Mouse (Mus musculus): ENCODE measurements at regions not wholly inside any gene's neighbourhood (a gene's known extent, or its start where the extent isn't known, plus 50 kb on each side); places are given as distances from the start of the nearest gene placed in this dataset.

DNA sequence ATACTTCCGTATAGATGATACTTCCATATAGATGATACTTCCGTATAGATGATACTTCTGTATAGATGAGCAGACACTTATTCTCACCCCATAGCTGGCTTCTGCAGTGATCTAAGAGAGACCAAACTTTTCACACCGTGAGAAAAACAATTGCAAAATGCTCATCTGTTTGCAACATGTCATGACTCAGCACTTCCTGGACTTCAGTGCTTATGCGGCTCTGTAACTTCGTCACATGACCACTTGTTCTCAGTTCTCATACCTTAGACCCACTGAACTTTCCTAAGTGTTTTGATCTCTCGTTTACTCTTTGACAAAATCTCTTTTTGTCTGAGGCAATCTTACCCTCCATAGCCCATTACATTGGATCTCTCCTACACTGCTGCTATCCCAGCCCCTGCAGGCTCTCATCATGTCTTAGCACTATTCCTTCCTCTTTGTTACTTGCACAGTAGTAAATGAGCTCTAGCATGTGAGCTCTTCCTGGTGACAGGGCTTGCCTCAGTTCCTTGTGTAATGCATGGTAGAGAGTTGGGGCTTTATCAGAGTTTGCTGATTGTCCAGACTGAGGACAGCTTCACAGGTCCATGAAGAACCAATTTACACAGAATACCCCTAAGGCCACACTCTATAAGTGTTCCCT, 245.7 kb upstream of the Thrb start:
- Histone ChIP-seq H3K4me3 (no peak overlapping the region), H3K9ac (ENCODE audit: low read depth, low read length) (no peak overlapping the region), H3K79me2 (replicated peaks; ENCODE audit: control insufficient read depth, insufficient read depth, low read length) (no peaks in the 10 kb centered on the region), H3K4me1 (ENCODE audit: control insufficient read depth, insufficient read depth, low read length) (no peaks in the 10 kb centered on the region; the same call in 1 of the 2 replicates), H3K27me3 (ENCODE audit: control insufficient read depth, insufficient read depth, low read length) (no peaks in the 10 kb centered on the region), H3K27ac (no peak overlapping the region), H3K36me3 (ENCODE audit: control insufficient read depth, insufficient read depth, low read length) (no peaks in the 10 kb centered on the region)
- TF ChIP-seq EP300 (IDR thresholded peaks at IDR 0.05; ENCODE audit: insufficient read depth, low read depth, low read length) (no peak), POLR2A (IDR thresholded peaks at IDR 0.05; ENCODE audit: insufficient read depth, low read depth, low read length) (no peak), CTCF (IDR thresholded peaks at IDR 0.05) (no peak)
- 69% methylated on average over 6 of the region's 6 CpGs for WGBS
- no peak for DNase-seq
- intact Hi-C loops (cut with DNase I) = no loop called here

DNA sequence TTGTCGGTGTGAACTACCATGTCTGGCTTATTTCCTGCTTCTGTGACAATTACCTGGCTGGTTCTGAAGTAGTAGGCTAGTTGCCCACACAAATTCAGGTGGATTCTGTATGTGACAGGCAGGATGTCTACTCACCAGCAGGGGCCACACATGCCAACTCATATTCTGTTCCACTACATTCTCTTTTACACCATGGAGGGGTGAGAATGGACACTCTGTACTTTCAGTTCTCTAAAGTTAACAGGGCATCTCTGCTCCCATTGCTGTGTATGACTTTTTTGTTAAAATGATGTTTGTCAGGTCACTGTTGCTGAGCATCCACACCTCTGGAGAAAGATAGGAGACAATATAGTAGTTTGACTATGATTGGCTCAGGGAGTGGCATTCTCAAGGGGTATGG, 232.3 kb upstream of the Thrb start:
- 68% methylated on average over 1 of the region's 1 CpGs for WGBS

DNA sequence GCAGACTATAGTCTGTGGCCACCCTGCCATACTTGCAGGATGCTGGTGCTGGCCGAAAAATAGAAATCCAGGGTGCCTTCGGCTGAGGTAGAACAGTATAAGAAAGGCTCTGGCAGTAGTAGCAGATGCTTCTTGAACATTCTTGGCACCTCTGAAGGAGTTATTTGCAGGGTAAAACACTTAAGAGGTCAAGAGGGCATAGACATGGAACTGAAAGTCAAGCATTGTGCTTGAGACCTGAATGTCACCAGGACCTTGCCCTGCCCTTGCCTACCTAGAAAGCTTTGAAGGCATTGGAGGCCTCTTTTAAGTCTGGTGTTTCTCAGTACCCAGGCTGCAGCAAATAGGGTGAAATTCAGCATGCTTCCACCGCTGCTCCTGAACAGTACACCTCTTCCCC, 230.9 kb upstream of the Thrb start:
- no peaks in the 10 kb centered on the region for H3K79me2 ChIP-seq (replicated peaks; ENCODE audit: control insufficient read depth, insufficient read depth, low read length)
- H3K27me3 ChIP-seq (ENCODE audit: control insufficient read depth, insufficient read depth, low read length) = no peaks in the 10 kb centered on the region
- no peaks in the 10 kb centered on the region for H3K36me3 ChIP-seq (ENCODE audit: control insufficient read depth, insufficient read depth, low read length)
- no peak overlapping the region for H3K4me3 ChIP-seq
- no peak for DNase-seq
- WGBS = 72% methylated on average over 3 of the region's 3 CpGs
- no peak overlapping the region for H3K9ac ChIP-seq (ENCODE audit: low read depth, low read length)
- peaks cover 7% of the 10 kb centered on the region for H3K4me1 ChIP-seq (ENCODE audit: control insufficient read depth, insufficient read depth, low read length)
- H3K27ac ChIP-seq = no peak overlapping the region
- no peak for TF ChIP-seq EP300 (IDR thresholded peaks at IDR 0.05; ENCODE audit: insufficient read depth, low read depth, low read length)
- TF ChIP-seq POLR2A (IDR thresholded peaks at IDR 0.05; ENCODE audit: insufficient read depth, low read depth, low read length) = no peak
- no peak for TF ChIP-seq CTCF (IDR thresholded peaks at IDR 0.05)
- intact Hi-C loops (cut with DNase I) = no loop called here

More for the DNA sequence above, 232.3 kb upstream of the Thrb start:
- Histone ChIP-seq H3K4me1 (ENCODE audit: control insufficient read depth, insufficient read depth, low read length) (peaks cover 7% of the 10 kb centered on the region), H3K79me2 (replicated peaks; ENCODE audit: control insufficient read depth, insufficient read depth, low read length) (no peaks in the 10 kb centered on the region), H3K27me3 (ENCODE audit: control insufficient read depth, insufficient read depth, low read length) (no peaks in the 10 kb centered on the region), H3K9ac (ENCODE audit: low read depth, low read length) (no peak overlapping the region), H3K36me3 (ENCODE audit: control insufficient read depth, insufficient read depth, low read length) (no peaks in the 10 kb centered on the region), H3K4me3 (no peak overlapping the region), H3K27ac (no peak overlapping the region)
- intact Hi-C loops (cut with DNase I) = no loop called here
- TF ChIP-seq CTCF (IDR thresholded peaks at IDR 0.05) (no peak), EP300 (IDR thresholded peaks at IDR 0.05; ENCODE audit: insufficient read depth, low read depth, low read length) (no peak), POLR2A (IDR thresholded peaks at IDR 0.05; ENCODE audit: insufficient read depth, low read depth, low read length) (no peak)
- DNase-seq = no peak

DNA sequence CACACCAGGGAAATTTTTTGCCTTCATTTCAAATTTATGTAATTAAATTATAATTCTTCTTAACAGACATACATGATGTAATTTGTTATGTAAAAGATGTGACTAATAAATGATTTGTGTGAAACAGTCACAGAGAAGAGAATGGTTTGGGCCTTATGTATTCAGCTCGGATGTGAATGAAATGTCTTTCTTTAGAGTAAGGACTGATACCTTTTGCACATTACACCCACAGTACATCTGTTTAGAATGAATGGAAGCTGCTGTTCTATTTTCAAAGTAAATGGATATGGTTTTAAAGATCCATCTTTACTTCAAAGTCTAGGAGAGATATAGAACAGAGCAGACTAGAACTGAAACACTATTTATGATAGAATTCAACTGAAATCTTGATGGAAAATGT, 226.7 kb upstream of the Thrb start:
- intact Hi-C loops (cut with DNase I) = no loop called here
- Histone ChIP-seq H3K27me3 (ENCODE audit: control insufficient read depth, insufficient read depth, low read length) (no peaks in the 10 kb centered on the region), H3K9ac (ENCODE audit: low read depth, low read length) (no peak overlapping the region), H3K27ac (no peak overlapping the region), H3K36me3 (ENCODE audit: control insufficient read depth, insufficient read depth, low read length) (no peaks in the 10 kb centered on the region), H3K4me3 (no peak overlapping the region), H3K79me2 (replicated peaks; ENCODE audit: control insufficient read depth, insufficient read depth, low read length) (no peaks in the 10 kb centered on the region), H3K4me1 (ENCODE audit: control insufficient read depth, insufficient read depth, low read length) (no peaks in the 10 kb centered on the region)
- DNase-seq = no peak
- WGBS = 75% methylated on average over 1 of the region's 1 CpGs
- TF ChIP-seq EP300 (IDR thresholded peaks at IDR 0.05; ENCODE audit: insufficient read depth, low read depth, low read length) = no peak
- no peak for TF ChIP-seq CTCF (IDR thresholded peaks at IDR 0.05)
- no peak for TF ChIP-seq POLR2A (IDR thresholded peaks at IDR 0.05; ENCODE audit: insufficient read depth, low read depth, low read length)

DNA sequence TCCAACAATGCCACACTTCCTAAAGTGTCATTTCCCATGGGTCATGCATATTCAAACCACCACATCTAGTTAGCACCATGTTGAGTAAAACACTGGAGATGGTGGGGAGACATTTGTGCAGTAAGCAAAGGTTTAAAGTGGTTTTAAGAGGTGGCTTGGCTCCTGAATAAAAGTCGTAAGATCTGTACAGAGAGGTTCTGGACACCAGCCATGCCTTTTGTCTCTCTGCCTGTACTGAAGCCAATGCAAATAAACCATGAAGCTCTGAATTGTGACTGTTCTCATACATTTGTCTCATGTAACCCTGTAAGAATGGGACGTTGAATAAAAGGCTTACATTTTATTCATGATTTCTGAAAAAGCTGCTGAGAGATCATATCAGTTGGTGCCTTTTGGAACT, 202.1 kb upstream of the Thrb start:
- no peak overlapping the region for H3K4me3 ChIP-seq
- no peaks in the 10 kb centered on the region for H3K4me1 ChIP-seq (ENCODE audit: control insufficient read depth, insufficient read depth, low read length)
- H3K27me3 ChIP-seq (ENCODE audit: control insufficient read depth, insufficient read depth, low read length) = no peaks in the 10 kb centered on the region
- no peak overlapping the region for H3K9ac ChIP-seq (ENCODE audit: low read depth, low read length)
- no peaks in the 10 kb centered on the region for H3K79me2 ChIP-seq (replicated peaks; ENCODE audit: control insufficient read depth, insufficient read depth, low read length)
- TF ChIP-seq POLR2A (IDR thresholded peaks at IDR 0.05; ENCODE audit: insufficient read depth, low read depth, low read length) = no peak
- no peak for TF ChIP-seq EP300 (IDR thresholded peaks at IDR 0.05; ENCODE audit: insufficient read depth, low read depth, low read length)
- no peak for TF ChIP-seq CTCF (IDR thresholded peaks at IDR 0.05)
- H3K27ac ChIP-seq = no peak overlapping the region
- H3K36me3 ChIP-seq (ENCODE audit: control insufficient read depth, insufficient read depth, low read length) = no peaks in the 10 kb centered on the region
- intact Hi-C loops (cut with DNase I) = no loop called here
- no peak for DNase-seq
- WGBS = 32% methylated on average over 2 of the region's 2 CpGs

DNA sequence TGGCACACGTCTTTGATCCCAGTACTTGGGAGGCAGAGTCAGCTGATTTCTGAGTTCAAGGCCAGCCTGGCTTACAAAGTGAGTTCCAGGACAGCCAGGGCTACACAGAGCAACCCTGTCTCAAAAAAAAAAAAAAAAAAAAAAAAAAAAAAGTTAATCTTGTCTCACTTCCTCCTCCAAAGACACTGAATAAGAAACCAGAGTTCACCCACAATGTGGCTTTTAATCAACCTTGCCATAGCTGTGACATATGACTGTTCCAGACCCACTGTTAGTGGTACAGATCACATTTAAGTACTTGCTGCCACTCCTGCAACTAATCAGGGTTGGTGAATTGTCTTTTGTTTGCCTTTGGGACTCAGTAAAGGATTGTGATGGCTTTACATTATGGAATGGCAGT, 181.1 kb upstream of the Thrb start:
- DNase-seq = no peak
- Histone ChIP-seq H3K79me2 (replicated peaks; ENCODE audit: control insufficient read depth, insufficient read depth, low read length) (no peaks in the 10 kb centered on the region), H3K4me3 (no peak overlapping the region), H3K4me1 (ENCODE audit: control insufficient read depth, insufficient read depth, low read length) (no peaks in the 10 kb centered on the region), H3K9ac (ENCODE audit: low read depth, low read length) (no peak overlapping the region), H3K36me3 (ENCODE audit: control insufficient read depth, insufficient read depth, low read length) (no peaks in the 10 kb centered on the region), H3K27ac (no peak overlapping the region), H3K27me3 (ENCODE audit: control insufficient read depth, insufficient read depth, low read length) (no peaks in the 10 kb centered on the region)
- intact Hi-C loops (cut with DNase I) = no loop called here
- WGBS = 70% methylated on average over 1 of the region's 1 CpGs
- TF ChIP-seq POLR2A (IDR thresholded peaks at IDR 0.05; ENCODE audit: insufficient read depth, low read depth, low read length) (no peak), EP300 (IDR thresholded peaks at IDR 0.05; ENCODE audit: insufficient read depth, low read depth, low read length) (no peak), CTCF (IDR thresholded peaks at IDR 0.05) (no peak)

Data from heart, adult 2 months (tissue).